Mouse (Mus musculus) intestine, postnatal 0 days (tissue): ENCODE measurements around the gene Dlgap1. TPM values are rescaled to one million over a fixed set of nuclear protein-coding genes. Genes with fewer than 3 reads are reported as not detected.

ENCODE experiments used
- ATAC-seq: fragments of 200-750 bp; cut with Nextera tagmentation; 2 replicates; pipeline ENCODE4 v1.8.0; 2017; ENCODE audit warnings: mild to moderate bottlenecking, moderate TSS enrichment, moderate library complexity
- H3K27ac ChIP-seq: fragments of 300-500 bp; sonication (generic); 2 replicates; pipeline ENCODE4 v1.5.1; 2014; ENCODE audit warnings: mild to moderate bottlenecking, low read depth, low read length, moderate library complexity
- H3K27me3 ChIP-seq: fragments of 300-500 bp; sonication (generic); replicated peaks from 2 replicates; pipeline ENCODE4 v1.6.1; 2014; ENCODE audit warnings: low read length, mixed read lengths; ENCODE audit not compliant: control insufficient read depth, insufficient read depth
- H3K36me3 ChIP-seq: fragments of 300-500 bp; sonication (generic); 2 replicates; pipeline ENCODE4 v1.6.1; 2014; ENCODE audit warnings: mild to moderate bottlenecking, moderate library complexity; ENCODE audit not compliant: control insufficient read depth, insufficient read depth
- H3K4me1 ChIP-seq: fragments of 300-500 bp; sonication (generic); replicated peaks from 2 replicates; pipeline ENCODE4 v1.6.1; 2014; ENCODE audit warnings: antibody characterized with exemption, low read length, mixed read lengths; ENCODE audit not compliant: control insufficient read depth, insufficient read depth
- H3K4me2 ChIP-seq: fragments of 300-500 bp; sonication (generic); replicated peaks from 2 replicates; pipeline ENCODE4 v1.6.1; 2014; ENCODE audit warnings: low read depth, mild to moderate bottlenecking, moderate library complexity
- H3K4me3 ChIP-seq: fragments of 300-500 bp; sonication (generic); 2 replicates; pipeline ENCODE4 v1.5.1; 2014; ENCODE audit warnings: low read depth, low read length
- H3K9ac ChIP-seq: fragments of 300-500 bp; sonication (generic); 2 replicates; pipeline ENCODE4 v1.6.1; 2014; ENCODE audit warnings: mild to moderate bottlenecking, low read depth, low read length
- H3K9me3 ChIP-seq: fragments of 300-500 bp; sonication (generic); 2 replicates; pipeline ENCODE4 v1.6.1; 2016; ENCODE audit warnings: mixed run types; ENCODE audit not compliant: control insufficient read depth
- CTCF ChIP-seq: sonication (generic); IDR thresholded peaks from 2 replicates; pipeline ENCODE4 v1.5.1; 2016; ENCODE audit warnings: low read depth, mild to moderate bottlenecking, control low read depth, antibody characterized with exemption, moderate library complexity
- WGBS: fragments of 180-500 bp; shearing (Covaris S2); extraction: QIAGEN DNeasy Blood & Tissue Kit; methylation state at CpG from one replicate; pipeline ENCODE4 v1.1.7; 2014; 5-methylcytosine and 5-hydroxymethylcytosine counted together
- polyA plus RNA-seq: library from polyadenylated mRNA; unstranded; fragments of >200 nt; fragmentation: Nextera tagmentation; extraction: Ambion mirVana; gene quantifications from 2 replicates; pipeline ENCODE4 v1.2.1, GENCODE M21; 2015

The Dlgap1 gene
- polyA plus RNA-seq, 1 experiment from 2014 or later = 0.85 TPM

DNA sequence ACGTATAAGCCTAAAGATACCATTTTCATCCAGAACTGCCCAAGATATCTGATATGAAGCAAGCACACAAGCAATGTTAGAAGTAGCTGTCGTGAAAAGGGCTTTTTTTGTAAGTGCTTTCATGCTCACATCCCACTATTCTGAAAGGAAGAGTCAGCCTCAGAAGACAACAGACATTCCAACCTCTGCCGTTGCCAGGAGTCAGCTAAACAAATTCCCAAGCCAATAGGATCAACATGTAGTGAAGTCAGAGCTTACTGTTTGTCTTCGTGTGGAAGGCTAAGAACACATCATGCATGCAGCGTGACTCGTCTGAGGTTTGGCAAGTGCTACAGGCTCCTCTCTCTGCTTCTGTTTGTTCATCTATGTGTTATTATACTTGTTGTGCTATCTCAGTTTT is 529.4 kb downstream of the Dlgap1 start:
- Histone ChIP-seq H3K4me2 (no peak overlapping the region), H3K4me1 (no peaks in the 10 kb centered on the region), H3K4me3 (no peak overlapping the region), H3K9ac (no peak overlapping the region), H3K36me3 (no peaks in the 10 kb centered on the region), H3K27me3 (no peaks in the 10 kb centered on the region), H3K27ac (no peak overlapping the region), H3K9me3 (no peaks in the 10 kb centered on the region)
- TF ChIP-seq CTCF = no peak
- 62% methylated on average over 6 of the region's 6 CpGs for WGBS
- ATAC-seq = no peak

DNA sequence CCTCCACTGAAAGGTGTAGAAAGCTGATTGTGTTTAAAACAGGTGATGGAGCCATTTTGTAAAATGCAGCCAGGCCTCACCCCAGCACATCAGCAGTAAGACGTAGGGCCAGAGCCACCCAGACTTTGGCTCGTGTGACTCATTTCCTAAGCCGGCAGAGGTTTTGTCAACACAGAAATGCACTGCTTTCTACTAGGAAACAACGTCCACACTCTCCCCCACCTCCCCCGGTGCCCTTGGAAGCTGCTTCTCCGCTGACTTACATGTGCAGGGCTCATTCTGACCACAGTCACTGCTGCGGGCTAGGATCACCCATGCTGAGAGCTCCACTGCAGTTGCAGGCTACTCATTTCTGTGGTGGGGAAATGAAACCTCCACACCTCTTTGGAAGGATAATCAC is 533.1 kb downstream of the Dlgap1 start:
- Histone ChIP-seq H3K9ac (no peak overlapping the region), H3K4me1 (no peaks in the 10 kb centered on the region), H3K36me3 (no peaks in the 10 kb centered on the region), H3K9me3 (no peaks in the 10 kb centered on the region), H3K27me3 (no peaks in the 10 kb centered on the region), H3K4me3 (no peak overlapping the region), H3K27ac (no peak overlapping the region), H3K4me2 (no peak overlapping the region)
- TF ChIP-seq CTCF = no peak
- WGBS = 46% methylated on average over 7 of the region's 7 CpGs
- no peak for ATAC-seq

DNA sequence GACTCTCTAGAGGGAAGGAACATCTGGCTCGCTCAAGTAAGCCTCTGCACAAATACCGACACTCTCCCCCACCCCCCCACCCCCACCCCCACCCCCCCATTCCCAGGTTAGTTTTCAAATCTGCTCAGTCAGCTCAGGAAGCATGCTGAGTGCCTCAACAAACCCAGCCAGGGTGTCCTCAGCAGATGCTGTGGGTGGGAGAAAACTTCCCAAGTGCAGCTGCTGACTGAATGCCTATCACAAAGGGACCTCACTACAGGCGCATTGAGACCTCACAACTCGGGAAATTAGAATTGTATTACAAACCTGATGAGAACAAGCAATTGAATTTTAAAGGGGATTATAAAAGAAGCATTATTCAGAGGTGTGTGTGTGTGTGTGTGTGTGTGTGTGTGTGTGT is 538.9 kb downstream of the Dlgap1 start:
- Histone ChIP-seq H3K36me3 (no peaks in the 10 kb centered on the region), H3K4me3 (no peak overlapping the region), H3K27ac (no peak overlapping the region), H3K4me2 (no peak overlapping the region), H3K4me1 (no peaks in the 10 kb centered on the region), H3K9ac (no peak overlapping the region), H3K27me3 (no peaks in the 10 kb centered on the region), H3K9me3 (no peaks in the 10 kb centered on the region)
- 58% methylated on average over 4 of the region's 4 CpGs for WGBS
- TF ChIP-seq CTCF = no peak
- ATAC-seq = no peak

DNA sequence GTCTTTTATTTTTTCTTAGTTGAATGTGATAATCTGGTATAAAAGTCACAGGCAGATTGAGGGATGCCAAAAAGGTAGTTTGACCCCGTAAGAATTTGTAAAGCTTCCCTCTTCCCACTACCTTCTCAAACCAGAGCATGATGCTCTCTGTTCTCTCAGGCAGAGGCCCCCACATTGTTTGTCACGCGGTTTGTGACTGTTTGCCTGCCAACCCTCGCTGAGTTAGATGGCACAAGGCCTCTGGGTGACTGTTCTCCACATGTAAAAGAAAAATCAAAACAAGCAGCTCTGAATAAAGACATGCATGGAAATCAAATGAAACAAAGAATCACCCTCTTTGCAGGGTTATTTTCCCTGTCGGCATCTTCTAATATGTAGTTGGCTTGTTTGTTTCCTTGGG is 541.6 kb downstream of the Dlgap1 start:
- no peaks in the 10 kb centered on the region for H3K9me3 ChIP-seq
- H3K9ac ChIP-seq = no peak overlapping the region
- H3K36me3 ChIP-seq = no peaks in the 10 kb centered on the region
- no peak for TF ChIP-seq CTCF
- H3K27me3 ChIP-seq = no peaks in the 10 kb centered on the region
- H3K4me3 ChIP-seq = no peak overlapping the region
- no peak for ATAC-seq
- H3K4me1 ChIP-seq = no peaks in the 10 kb centered on the region
- 79% methylated on average over 5 of the region's 5 CpGs for WGBS
- H3K4me2 ChIP-seq = no peak overlapping the region
- no peak overlapping the region for H3K27ac ChIP-seq

DNA sequence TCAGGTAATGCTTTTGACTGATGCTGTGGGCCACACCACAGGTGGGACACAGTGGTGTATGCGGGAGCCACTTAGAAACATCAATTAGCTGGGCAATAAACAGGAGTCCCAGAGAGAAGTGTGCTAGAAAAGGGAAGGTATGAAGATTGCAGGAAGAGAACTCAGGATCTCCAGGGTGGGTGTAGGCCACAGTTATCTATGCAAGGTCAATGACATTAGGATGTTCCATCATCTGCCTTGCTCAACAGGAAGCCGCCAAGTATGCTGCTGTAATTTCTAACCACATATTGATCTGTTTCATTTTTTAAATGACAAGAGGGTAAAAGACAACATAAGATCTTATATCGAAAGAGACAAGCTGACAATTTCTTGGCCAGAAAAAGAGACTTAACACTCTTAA is 542.5 kb downstream of the Dlgap1 start:
- WGBS = 84% methylated on average over 3 of the region's 3 CpGs
- H3K27me3 ChIP-seq = no peaks in the 10 kb centered on the region
- no peak for TF ChIP-seq CTCF

DNA sequence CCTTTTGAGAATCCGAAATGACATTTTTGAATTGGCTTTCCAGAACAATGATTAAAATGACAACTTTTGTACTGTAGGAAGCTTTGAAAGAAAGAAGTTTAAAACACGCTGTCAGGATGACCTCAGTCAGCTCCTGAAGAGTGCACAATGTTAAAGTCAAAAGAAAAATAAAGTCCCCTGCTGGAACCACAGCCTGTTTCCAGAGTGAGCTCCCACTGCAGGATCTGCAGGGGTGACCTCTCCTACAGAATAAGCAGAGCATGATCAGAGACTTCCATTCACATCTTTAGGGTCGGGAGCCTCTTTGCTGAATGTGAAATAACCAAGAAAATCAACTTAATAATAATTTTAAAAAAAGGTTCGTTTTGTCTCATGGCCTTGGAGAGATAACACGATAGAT is 544.9 kb downstream of the Dlgap1 start:
- Histone ChIP-seq H3K27me3 (no peaks in the 10 kb centered on the region), H3K4me3 (no peak overlapping the region), H3K4me1 (no peaks in the 10 kb centered on the region), H3K9ac (no peak overlapping the region), H3K36me3 (no peaks in the 10 kb centered on the region), H3K27ac (no peak overlapping the region), H3K4me2 (no peak overlapping the region), H3K9me3 (no peaks in the 10 kb centered on the region)
- TF ChIP-seq CTCF = no peak
- no peak for ATAC-seq
- WGBS = 82% methylated on average over 5 of the region's 5 CpGs

More for the DNA sequence above, 542.5 kb downstream of the Dlgap1 start:
- ATAC-seq = no peak
- Histone ChIP-seq H3K9me3 (no peaks in the 10 kb centered on the region), H3K4me1 (no peaks in the 10 kb centered on the region), H3K27ac (no peak overlapping the region), H3K36me3 (no peaks in the 10 kb centered on the region), H3K4me3 (no peak overlapping the region), H3K4me2 (no peak overlapping the region), H3K9ac (no peak overlapping the region)

DNA sequence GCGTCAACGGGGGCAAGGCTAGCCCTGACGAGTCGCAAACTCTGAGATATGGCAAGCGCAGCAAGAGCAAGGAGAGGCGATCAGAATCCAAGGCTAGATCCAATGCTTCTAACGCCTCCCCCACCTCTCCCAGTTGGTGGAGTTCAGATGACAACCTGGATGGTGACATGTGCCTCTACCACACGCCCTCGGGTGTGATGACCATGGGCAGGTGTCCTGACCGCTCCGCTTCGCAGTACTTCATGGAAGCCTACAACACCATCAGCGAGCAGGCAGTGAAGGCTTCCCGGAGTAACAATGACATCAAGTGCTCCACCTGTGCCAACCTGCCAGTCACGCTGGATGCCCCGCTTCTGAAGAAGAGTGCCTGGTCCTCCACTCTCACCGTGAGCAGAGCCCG is 547.6 kb downstream of the Dlgap1 start:
- Histone ChIP-seq H3K27me3 (no peaks in the 10 kb centered on the region), H3K9me3 (no peaks in the 10 kb centered on the region), H3K36me3 (no peaks in the 10 kb centered on the region), H3K27ac (no peak overlapping the region), H3K4me3 (no peak overlapping the region), H3K9ac (no peak overlapping the region), H3K4me2 (no peak overlapping the region), H3K4me1 (no peaks in the 10 kb centered on the region)
- no peak for TF ChIP-seq CTCF
- ATAC-seq = no peak
- 84% methylated on average over 18 of the region's 18 CpGs for WGBS
